Mouse (Mus musculus) skeletal muscle tissue, adult 2 months (tissue): ENCODE measurements at regions not wholly inside any gene's neighbourhood (a gene's known extent, or its start where the extent isn't known, plus 50 kb on each side); places are given as distances from the start of the nearest gene placed in this dataset.
A peak's percentile ranks its signal among the peaks of the same experiment; 100 is the strongest.

ENCODE experiments used
- DNase-seq: peaks from one replicate; pipeline ENCODE4 v3.0.0-alpha.2; 2012; ENCODE audit warnings: low read depth, low spot score

- no peak for DNase-seq
These were observed 151.3 kb downstream of the Fam76b start for GRCm38 (mm10) chr9:13978842-13979241.

DNA sequence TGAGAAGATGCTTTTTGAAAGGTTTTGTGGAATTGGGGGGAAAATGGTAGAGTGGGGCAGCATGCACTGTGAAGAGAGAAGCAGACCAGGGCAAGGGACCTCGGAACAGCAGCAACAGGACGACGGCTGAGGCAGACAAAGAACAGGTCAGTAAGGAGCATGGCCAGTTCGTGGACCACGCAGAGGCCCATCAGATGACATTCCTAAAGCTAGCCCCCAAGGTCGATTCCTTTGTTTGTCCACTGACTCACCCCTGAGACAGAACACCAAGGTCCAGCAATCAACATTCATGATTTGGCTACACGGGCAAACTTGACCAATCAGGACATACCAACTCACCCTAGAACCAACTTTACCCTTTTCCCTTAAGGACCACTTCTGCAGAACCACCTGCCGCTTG lies 160.0 kb downstream of the Fam76b start:
- DNase-seq = no peak

- no peak for DNase-seq
These were observed 161.4 kb downstream of the Fam76b start for GRCm38 (mm10) chr9:13988901-13989300.

- no peak for DNase-seq
These were observed 163.4 kb downstream of the Fam76b start for GRCm38 (mm10) chr9:13990960-13991359.

- DNase-seq = no peak
These were observed 165.2 kb downstream of the Fam76b start for GRCm38 (mm10) chr9:13992728-13993127.

DNA sequence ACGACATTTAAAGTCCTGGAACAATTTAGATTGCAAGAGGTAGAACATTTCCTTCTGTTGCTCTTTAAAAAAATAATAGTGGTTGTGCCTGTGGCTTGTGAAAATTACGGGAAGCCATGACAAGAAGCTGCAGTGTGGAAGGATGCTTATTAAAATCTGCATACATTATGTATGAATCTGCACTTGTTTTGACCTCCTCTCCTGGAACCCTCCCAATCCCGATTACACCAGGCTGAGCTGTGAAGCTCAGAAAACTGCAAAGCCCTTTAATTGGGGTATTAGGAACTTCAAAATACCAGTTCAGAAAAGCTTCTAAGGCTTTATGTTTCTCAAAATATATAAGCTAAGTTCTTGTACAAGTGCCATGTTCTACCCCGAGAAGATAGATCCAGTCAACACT lies 171.8 kb downstream of the Fam76b start:
- no peak for DNase-seq

DNA sequence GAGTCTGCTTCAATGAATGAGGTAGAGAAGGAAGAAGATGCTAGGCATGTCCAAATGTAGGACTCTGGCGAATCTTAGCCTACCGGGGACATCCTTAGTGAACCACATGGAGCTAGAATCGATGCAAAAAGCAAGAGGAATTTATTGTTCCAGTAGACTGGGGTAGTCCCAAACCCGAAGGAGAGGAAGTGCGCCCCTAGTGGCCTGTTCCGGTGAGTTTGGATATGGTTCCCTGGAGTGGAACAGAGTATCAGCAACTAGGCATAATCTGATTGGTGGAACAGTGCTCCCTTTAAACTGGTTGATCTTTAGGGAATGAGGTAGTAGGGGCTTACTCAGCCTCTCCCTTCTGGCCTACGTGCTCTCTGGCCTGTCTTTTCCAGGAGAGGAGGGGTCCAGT lies 174.0 kb downstream of the Fam76b start:
- DNase-seq = no peak

DNA sequence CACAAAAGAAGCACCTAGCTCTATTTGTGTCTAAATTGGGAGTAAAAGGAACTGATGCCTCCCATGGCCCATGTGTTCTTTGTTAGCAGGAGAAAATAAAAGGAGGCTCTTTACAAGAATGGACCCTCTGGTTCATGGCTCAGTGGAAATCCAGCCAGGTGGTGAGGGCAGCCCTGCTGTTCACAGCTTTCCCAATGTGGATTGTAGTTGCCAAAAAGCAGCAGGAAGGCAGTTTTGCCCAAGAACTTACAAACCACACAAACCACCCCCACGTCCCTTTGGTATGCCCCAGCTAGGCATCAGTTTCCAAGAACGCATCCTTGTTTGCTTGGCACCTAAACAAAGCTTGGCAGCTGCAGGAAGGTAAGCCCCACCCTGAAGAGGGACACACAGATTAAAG lies 174.7 kb downstream of the Fam76b start:
- DNase-seq = no peak

GRCm38 (mm10) chr9:14003163-14003562 lies 175.6 kb downstream of the Fam76b start:
- no peak for DNase-seq

DNA sequence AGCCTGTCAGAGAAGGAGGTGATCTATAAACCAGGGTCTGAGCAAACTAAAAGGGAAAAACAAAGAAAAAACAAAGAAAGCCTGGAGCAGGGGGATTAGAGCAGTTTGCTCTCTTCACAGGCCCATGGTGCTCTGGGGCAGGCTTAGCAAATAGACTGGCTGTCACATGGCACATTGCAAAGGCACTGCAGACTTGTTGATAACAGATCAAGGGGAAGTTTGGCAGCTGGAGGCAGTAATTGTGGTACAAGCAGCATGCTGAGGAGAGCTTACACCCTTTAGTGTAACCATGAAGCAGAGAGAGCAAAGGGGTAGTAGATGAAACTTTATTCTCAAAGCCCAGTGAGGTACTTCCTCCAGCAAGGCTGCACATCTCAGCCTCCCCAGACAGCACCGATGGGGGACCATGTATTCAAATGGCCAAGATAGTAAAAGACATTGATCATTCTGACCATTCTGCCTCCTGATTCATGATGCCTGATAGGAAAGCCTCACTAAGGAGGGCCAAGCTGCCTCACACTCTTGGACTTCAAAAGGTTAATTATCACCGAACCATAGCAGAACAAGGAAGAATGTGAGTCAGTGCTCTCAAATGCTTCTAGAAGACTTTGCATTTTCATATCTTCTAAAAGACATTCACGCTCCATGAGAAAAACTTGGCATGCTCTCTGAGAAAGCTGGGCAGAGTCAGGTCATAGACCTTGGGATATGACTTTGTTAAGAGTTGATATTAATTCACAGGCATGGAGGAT lies 178.9 kb downstream of the Fam76b start:
- DNase-seq = no peak

DNA sequence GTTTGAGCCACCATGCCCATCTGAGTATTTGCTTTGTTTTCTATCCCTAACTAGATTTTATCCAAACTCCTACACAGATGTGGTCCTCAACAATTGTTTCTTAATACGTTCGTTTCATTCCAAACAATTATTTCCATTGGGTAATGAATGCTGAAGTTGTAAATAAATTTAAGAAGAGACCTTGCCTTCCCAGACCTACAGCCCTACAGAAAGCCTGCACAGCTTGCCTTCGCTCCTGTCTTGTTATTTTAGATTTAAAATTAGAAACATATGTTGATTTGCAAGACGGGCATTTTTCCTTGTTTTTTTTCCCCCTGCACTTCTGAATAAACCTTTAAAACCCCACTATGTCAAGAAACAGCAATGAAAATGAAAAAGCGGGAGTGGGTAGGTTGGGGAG lies 181.9 kb downstream of the Fam76b start:
- no peak for DNase-seq

GRCm38 (mm10) chr9:14010261-14010949 lies 182.9 kb downstream of the Fam76b start:
- no peak for DNase-seq

DNA sequence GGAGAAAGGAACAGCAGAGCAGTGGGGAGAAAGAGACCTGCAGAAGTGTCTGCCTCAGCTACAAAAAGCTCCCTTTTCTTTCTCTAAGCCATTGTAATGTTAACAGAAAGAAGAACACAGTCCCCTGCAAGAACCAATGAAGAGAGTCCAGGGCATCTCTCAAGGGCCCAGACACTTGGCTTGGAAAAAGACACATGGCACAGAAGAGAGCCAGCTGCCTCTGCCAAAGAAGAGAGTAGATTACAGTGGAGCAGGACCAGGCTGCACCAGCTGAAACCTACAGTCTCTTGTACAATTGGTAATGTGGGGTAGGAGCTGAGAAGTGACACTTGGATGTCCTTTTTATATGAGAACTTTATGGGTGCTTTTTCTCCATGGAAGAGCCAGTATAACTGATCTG lies 196.7 kb downstream of the Fam76b start:
- DNase-seq = peak; percentile 17

GRCm38 (mm10) chr9:14024701-14025100 lies 197.2 kb downstream of the Fam76b start:
- DNase-seq = peak; percentile 10

GRCm38 (mm10) chr9:14028056-14028455 lies 200.5 kb downstream of the Fam76b start:
- no peak for DNase-seq

DNA sequence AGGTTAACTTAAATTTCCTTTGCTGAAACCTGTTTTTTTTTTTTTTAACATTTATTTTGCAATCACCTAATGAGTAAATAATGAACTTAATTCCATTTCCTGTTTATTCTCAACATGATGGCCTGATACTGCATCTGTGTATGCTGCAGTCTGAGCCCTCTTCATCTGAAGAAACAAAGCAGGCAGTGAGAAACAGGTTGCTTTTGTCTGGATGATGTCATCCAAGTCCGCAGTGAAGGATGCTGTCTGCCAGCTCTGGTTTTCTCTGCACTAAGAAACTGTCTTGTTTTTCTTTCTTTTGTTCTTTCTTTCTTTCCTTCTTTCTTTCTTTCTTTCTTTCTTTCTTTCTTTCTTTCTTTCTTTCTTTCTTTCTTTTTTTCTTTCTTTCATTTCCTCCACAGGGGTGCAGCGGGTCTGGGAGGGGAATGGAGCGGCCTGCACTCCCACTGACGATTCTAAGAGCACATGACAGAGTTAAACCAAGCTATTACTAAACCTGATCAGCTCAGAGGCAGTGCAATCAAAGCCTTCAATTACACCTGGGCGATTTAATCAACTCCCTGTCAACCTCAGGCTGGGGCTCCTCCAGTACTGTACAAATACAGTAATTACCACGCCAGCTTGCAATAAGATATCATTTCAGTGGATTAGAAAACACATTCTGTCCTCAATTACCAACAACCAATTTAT lies 204.0 kb downstream of the Fam76b start:
- DNase-seq = no peak

DNA sequence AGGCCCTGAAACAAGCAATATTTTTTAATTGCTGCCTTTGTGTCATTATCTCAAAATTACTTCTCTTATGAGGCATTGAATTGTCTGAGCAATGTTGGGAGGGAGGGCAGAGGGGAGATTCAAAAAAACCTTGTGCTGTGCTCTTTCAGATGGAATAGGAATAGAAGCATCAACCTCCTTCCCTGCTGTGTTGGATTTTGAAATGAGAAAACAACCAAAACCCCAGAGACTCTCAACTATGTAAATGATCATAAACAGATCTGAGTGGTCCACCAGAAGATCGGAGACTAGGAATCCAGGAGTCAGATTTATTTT lies 204.5 kb downstream of the Fam76b start:
- no peak for DNase-seq

GRCm38 (mm10) chr9:14035526-14035925 lies 208.0 kb downstream of the Fam76b start:
- no peak for DNase-seq

- DNase-seq = no peak
These were observed 214.5 kb downstream of the Fam76b start for GRCm38 (mm10) chr9:14041900-14042435.

DNA sequence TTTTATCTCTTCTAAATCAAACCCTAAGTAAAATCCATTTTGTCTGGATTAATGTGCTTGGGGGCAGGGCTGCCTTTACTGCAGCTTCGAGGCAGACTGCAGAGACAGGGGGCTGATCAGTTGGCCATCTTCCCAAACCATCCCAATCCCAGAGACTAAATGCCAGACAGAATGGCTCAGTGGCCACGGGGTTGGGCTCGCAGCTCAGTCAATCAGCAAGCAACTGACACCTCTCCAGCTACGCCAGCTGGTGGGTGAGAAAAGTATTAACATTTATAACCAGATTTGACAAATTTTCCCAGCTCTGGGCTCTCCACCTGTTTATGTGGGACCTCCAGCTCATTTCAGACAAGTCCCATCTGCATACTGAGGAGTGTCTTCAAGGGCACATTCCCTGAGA lies 220.7 kb downstream of the Fam76b start:
- no peak for DNase-seq

GRCm38 (mm10) chr9:14053704-14054103 lies 221.2 kb upstream of the Sesn3 start:
- DNase-seq = peak; percentile 69

- DNase-seq = no peak
These were observed 218.3 kb upstream of the Sesn3 start for GRCm38 (mm10) chr9:14056410-14057172.
